Mouse (Mus musculus) ES-E14 (cell line): ENCODE data around the gene Myl6. TPM values are rescaled to one million over a fixed set of nuclear protein-coding genes. Genes with fewer than 3 reads are reported as not detected.

Experiments
- DNase-seq: peaks from one replicate; pipeline ENCODE4 v3.0.0-alpha.2; 2013; ENCODE audit warnings: low read depth, low spot score
- H3K27ac ChIP-seq: 2 replicates; pipeline ENCODE4 v1.5.1; 2012; ENCODE audit warnings: low read depth, mild to moderate bottlenecking, low read length, moderate library complexity, mixed read lengths; ENCODE audit not compliant: poor library complexity, insufficient read depth, severe bottlenecking
- H3K36me3 ChIP-seq: 2 replicates; pipeline ENCODE4 v1.6.1; 2012; ENCODE audit warnings: mild to moderate bottlenecking, low read length, moderate library complexity, mixed read lengths; ENCODE audit not compliant: control insufficient read depth, poor library complexity, insufficient read depth, severe bottlenecking
- H3K4me1 ChIP-seq, 2 experiments: fragments of 150-350 bp in 1 of 2; sonication (generic) in 1 of 2; 2 replicates each; pipeline ENCODE4 v1.6.1; 2012; ENCODE audit warnings: low read length in 2 of 2, mild to moderate bottlenecking in 1 of 2, mixed read lengths in 1 of 2; ENCODE audit not compliant: control insufficient read depth in 2 of 2, insufficient read depth in 2 of 2, poor library complexity in 1 of 2
- H3K4me3 ChIP-seq, 2 experiments: fragments of 150-350 bp in 1 of 2; sonication (generic) in 1 of 2; 2 replicates each; pipeline ENCODE4 v1.5.1; 2012; ENCODE audit warnings: low read length in 2 of 2, low read depth in 1 of 2, mild to moderate bottlenecking in 1 of 2, mixed read lengths in 1 of 2; ENCODE audit not compliant: insufficient read depth in 1 of 2, poor library complexity in 1 of 2, severe bottlenecking in 1 of 2
- H3K9ac ChIP-seq: 2 replicates; pipeline ENCODE4 v1.6.1; 2012; ENCODE audit warnings: low read depth, mild to moderate bottlenecking, low read length, mixed read lengths; ENCODE audit not compliant: poor library complexity, insufficient read depth, severe bottlenecking
- H3K9me3 ChIP-seq: fragments of 150-350 bp; sonication (generic); 2 replicates; pipeline ENCODE4 v1.6.1; 2012; ENCODE audit warnings: low read depth, mild to moderate bottlenecking, low read length; ENCODE audit not compliant: control insufficient read depth, insufficient read depth
- CHD2 ChIP-seq: IDR thresholded peaks from 2 replicates; pipeline ENCODE4 v1.6.1; 2014; ENCODE audit warnings: mild to moderate bottlenecking, low read depth, low read length, inconsistent platforms
- HCFC1 ChIP-seq: IDR thresholded peaks from 2 replicates; pipeline ENCODE4 v1.6.1; 2012; ENCODE audit warnings: low read length, inconsistent platforms, borderline replicate concordance; ENCODE audit not compliant: insufficient read depth
- MAFK ChIP-seq: IDR thresholded peaks from 2 replicates; pipeline ENCODE4 v1.6.1; 2014; ENCODE audit warnings: mild to moderate bottlenecking, low read depth, low read length, inconsistent platforms; ENCODE audit not compliant: insufficient read depth
- ZC3H11A ChIP-seq: IDR thresholded peaks from 2 replicates; pipeline ENCODE4 v1.6.1; 2012; ENCODE audit warnings: low read depth, mild to moderate bottlenecking, inconsistent platforms, low read length, borderline replicate concordance
- ZNF384 ChIP-seq: IDR thresholded peaks from 2 replicates; pipeline ENCODE4 v1.6.1; 2012; ENCODE audit warnings: low read depth, low read length, inconsistent platforms
- in situ Hi-C, 2 experiments: fragments of 600-800 bp; cut with MboI; formaldehyde crosslinking; loops; one replicate each; pipeline ENCODE4 v1.15.1; 2025; ENCODE audit warnings: low sequenced_read_pairs in 2 of 2, inconsistent platforms in 1 of 2; ENCODE audit not compliant: unreplicated experiment in 2 of 2
- total RNA-seq: library from RNA; depleted of rRNA; stranded (reverse); fragments of 300-350 nt; gene quantifications from 2 replicates; pipeline ENCODE4 v1.2.3, GENCODE M21; 2012

The Myl6 gene
- total RNA-seq, 1 experiment: 1,090 TPM

DNA sequence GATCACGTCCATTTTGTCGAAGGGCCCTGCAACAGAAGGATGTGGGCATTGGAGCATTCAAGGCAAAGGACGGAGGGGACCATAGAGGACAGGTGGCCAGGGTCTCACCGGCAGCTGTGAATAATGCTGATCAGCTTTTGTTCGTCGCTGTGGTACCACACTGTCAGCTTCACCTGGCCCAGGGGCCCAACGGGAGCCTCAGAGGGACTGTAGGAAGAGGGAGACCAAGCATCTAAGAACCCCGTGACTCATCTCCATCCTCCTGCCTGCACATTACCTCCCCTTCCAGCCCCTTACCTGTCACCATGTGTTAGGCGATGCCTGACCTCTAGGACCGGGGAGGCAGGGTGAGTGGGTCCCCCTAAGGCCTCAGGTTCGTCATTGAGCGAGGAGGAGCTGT lies 17.8 kb upstream of the Myl6 start:
- DNase-seq: no peak
- Histone ChIP-seq H3K9ac (no peak overlapping the region), H3K4me3 (no peak overlapping the region), H3K27ac (no peak overlapping the region), H3K9me3 (no peaks in the 10 kb centered on the region), H3K36me3 (peaks cover 27% of the 10 kb centered on the region), H3K4me1 (peaks cover 0 to 6% of the 10 kb centered on the region in 2 experiments; a peak in 2 of 4 replicates)
- in situ Hi-C loops: no loop called here
- TF ChIP-seq ZC3H11A (no peak), HCFC1 (no peak), CHD2 (no peak), MAFK (no peak), ZNF384 (no peak)

DNA sequence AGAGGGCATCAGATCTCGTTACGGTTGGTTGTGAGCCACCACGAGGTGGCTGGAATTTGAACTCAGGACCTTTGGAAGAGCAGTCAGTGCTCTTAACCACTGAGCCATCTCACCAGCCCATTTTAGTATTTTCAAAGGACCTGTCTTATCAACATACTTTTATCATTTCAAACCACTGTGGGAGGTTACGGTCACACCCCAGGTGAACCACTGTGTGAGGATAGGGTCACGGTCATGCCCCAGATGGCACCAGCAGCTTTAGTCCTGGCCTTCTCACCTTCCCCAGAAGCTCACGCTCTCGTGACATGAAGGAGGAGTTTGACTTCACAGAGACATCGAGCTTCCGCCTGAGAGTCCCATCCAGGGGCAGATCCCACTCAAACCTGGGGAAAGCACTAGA lies 17.2 kb upstream of the Myl6 start:
- in situ Hi-C loops: no loop called here
- peaks cover 27% of the 10 kb centered on the region for H3K36me3 ChIP-seq
- no peak for DNase-seq
- H3K9ac ChIP-seq: no peak overlapping the region
- TF ChIP-seq HCFC1: no peak
- H3K27ac ChIP-seq: no peak overlapping the region
- H3K4me1 ChIP-seq: peaks cover 0 to 3% of the 10 kb centered on the region in 2 experiments; a peak in 1 of 4 replicates
- no peak overlapping the region for H3K4me3 ChIP-seq
- no peaks in the 10 kb centered on the region for H3K9me3 ChIP-seq

DNA sequence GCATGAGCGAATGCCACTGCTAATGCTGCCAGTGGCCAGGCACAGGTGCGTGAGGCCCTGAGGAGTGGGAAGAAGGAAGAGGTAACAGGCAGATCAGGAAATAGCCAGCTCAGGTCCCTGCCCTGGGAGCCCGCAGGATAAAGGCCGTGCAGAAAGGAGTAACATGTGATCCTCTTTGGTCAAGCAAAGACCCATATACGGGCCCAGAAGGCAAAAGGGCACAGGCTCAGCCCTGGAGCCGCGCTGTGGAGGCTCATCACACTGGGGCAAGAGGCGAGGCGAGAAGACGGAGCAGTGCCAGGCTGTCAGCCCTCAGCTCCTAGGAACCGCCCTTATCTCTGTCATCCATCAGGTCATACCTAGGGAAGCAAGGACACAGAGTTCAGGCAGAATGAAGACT lies 16.4 kb upstream of the Myl6 start:
- H3K9ac ChIP-seq: no peak overlapping the region

DNA sequence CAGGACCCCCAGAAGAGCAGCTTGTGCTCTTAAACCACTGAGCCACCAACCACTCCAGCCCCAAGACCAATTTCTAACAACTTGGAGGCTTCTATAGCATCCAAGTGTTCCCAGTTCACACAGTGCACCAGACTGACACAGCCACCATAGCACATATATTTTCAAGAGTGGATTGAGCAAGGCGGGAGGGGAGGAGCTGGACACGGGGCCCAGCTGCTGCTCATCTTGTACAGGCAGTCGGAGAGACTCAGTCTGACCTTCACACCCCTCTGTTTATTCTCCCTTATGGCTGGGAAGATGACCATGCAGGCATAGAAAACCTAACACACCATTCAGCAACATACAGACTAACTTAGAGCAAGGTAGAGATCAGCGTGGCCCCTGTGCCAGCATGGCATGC lies 15.9 kb upstream of the Myl6 start:
- Histone ChIP-seq H3K36me3 (peaks cover 19% of the 10 kb centered on the region), H3K4me1 (peaks cover 1 to 2% of the 10 kb centered on the region in 2 experiments; a peak in 1 of 4 replicates), H3K27ac (no peak overlapping the region), H3K4me3 (no peak overlapping the region), H3K9me3 (no peaks in the 10 kb centered on the region), H3K9ac (no peak overlapping the region)
- TF ChIP-seq HCFC1 (no peak), ZC3H11A (no peak), MAFK (no peak), ZNF384 (no peak), CHD2 (no peak)
- in situ Hi-C loops: no loop called here
- no peak for DNase-seq

More for the DNA sequence above, 16.4 kb upstream of the Myl6 start:
- no peak overlapping the region for H3K4me3 ChIP-seq
- peaks cover 23% of the 10 kb centered on the region for H3K36me3 ChIP-seq
- no peak for DNase-seq
- no peaks in the 10 kb centered on the region for H3K9me3 ChIP-seq
- H3K27ac ChIP-seq: no peak overlapping the region
- TF ChIP-seq ZC3H11A (no peak), ZNF384 (no peak), MAFK (no peak), CHD2 (no peak), HCFC1 (no peak)
- in situ Hi-C loops: no loop called here
- H3K4me1 ChIP-seq: no peaks in the 10 kb centered on the region

DNA sequence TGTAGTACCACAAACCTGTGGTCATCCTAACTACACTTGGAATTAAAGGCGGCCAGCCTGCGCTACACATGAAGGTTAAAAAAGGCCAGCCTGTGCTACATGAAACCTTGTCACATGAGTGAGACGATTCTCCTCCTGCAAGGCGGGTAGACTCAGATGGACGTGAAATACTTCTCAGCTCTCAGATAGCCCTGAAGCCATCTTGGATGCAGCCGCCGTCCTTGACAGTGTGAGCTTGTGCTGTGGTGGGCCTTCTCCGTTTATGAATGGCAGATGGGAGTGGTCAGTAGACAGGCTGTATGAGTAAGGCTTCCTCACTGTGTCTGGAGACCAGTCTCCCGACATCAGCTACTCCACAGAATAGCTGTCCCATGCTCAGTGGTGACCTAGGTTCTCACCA lies 15.3 kb upstream of the Myl6 start:
- Histone ChIP-seq H3K9ac (0 out of 2 replicates have a peak overlapping the region, but pooled peaks have one; percentile 6), H3K27ac (no peak overlapping the region), H3K4me1 (peaks cover 2 to 5% of the 10 kb centered on the region in 2 experiments; a peak in 1 of 4 replicates), H3K4me3 (peak overlapping the region; percentile 26 to 39; a peak in 2 of 4 replicates), H3K36me3 (peaks cover 19% of the 10 kb centered on the region), H3K9me3 (no peaks in the 10 kb centered on the region)
- DNase-seq: no peak
- TF ChIP-seq ZC3H11A (no peak), ZNF384 (no peak), CHD2 (no peak), HCFC1 (no peak), MAFK (no peak)
- in situ Hi-C loops: no loop called here
